Mouse (Mus musculus) CH12.LX (cell line): ENCODE measurements around the gene Epas1. TPM values are rescaled to one million over a fixed set of nuclear protein-coding genes. Genes with fewer than 3 reads are reported as not detected.

Experiments
- DNase-seq: peaks from one replicate; pipeline ENCODE4 v3.0.0-alpha.2; 2013; ENCODE audit errors: extremely low read depth
- H3K27ac ChIP-seq: 2 replicates; pipeline ENCODE4 v1.5.1; 2012; ENCODE audit warnings: low read depth, mild to moderate bottlenecking, control low read depth, moderate library complexity; ENCODE audit not compliant: insufficient read depth
- H3K27me3 ChIP-seq: replicated peaks from 2 replicates; pipeline ENCODE3; 2012; ENCODE audit warnings: inconsistent platforms
- H3K36me3 ChIP-seq, 2 experiments: replicated peaks in 1 of 2; 2 replicates each; pipeline versions ENCODE3 to v1.6.1; 2012; ENCODE audit warnings: inconsistent platforms in 1 of 2, low read length in 1 of 2, mild to moderate bottlenecking in 1 of 2, mixed read lengths in 1 of 2, moderate library complexity in 1 of 2; ENCODE audit not compliant: control insufficient read depth in 1 of 2, insufficient read depth in 1 of 2
- H3K4me1 ChIP-seq, 2 experiments: 2 replicates each; pipeline ENCODE4 v1.6.1; 2012; ENCODE audit warnings: inconsistent platforms in 1 of 2, moderate library complexity in 1 of 2; ENCODE audit not compliant: insufficient read depth in 2 of 2, control insufficient read depth in 1 of 2
- H3K4me2 ChIP-seq: 2 replicates; pipeline ENCODE4 v1.6.1; 2012; ENCODE audit warnings: low read depth, mild to moderate bottlenecking, control low read depth; ENCODE audit not compliant: poor library complexity, insufficient read depth, severe bottlenecking
- H3K4me3 ChIP-seq, 3 experiments: fragments of 150-350 bp in 1 of 3; sonication (generic) in 1 of 3; replicated peaks in 1 of 3; 2 replicates each; pipeline versions ENCODE3 to v1.5.1; 2011 to 2012; ENCODE audit warnings: low read depth in 2 of 3, low read length in 2 of 3, mild to moderate bottlenecking in 2 of 3, moderate library complexity in 2 of 3, control low read depth in 1 of 3, improper control_type of control experiment in 1 of 3, inconsistent platforms in 1 of 3, mixed read lengths in 1 of 3; ENCODE audit not compliant: poor library complexity in 1 of 3
- H3K79me2 ChIP-seq: replicated peaks from 2 replicates; pipeline ENCODE4 v1.6.1; 2012; ENCODE audit warnings: mild to moderate bottlenecking, moderate library complexity; ENCODE audit not compliant: control insufficient read depth, poor library complexity, insufficient read depth, severe bottlenecking; ENCODE audit errors: extremely low read depth
- H3K9ac ChIP-seq: 2 replicates; pipeline ENCODE4 v1.6.1; 2012; ENCODE audit warnings: low read depth, mild to moderate bottlenecking, control low read depth, moderate library complexity; ENCODE audit not compliant: insufficient read depth
- H3K9me3 ChIP-seq: replicated peaks from 2 replicates; pipeline ENCODE3; 2012; ENCODE audit warnings: low read length, inconsistent platforms, mixed read lengths
- CHD1 ChIP-seq: IDR thresholded peaks from 2 replicates; pipeline ENCODE4 v1.6.1; 2012; ENCODE audit warnings: low read depth, low read length, improper control_type of control experiment, inconsistent platforms
- CHD2 ChIP-seq: IDR thresholded peaks from 2 replicates; pipeline ENCODE4 v1.6.1; 2011; ENCODE audit warnings: low read length, improper control_type of control experiment
- CTCF ChIP-seq, 2 experiments: IDR thresholded peaks in 1 of 2; conservative IDR thresholded peaks in 1 of 2; 2 replicates each; pipeline ENCODE4 v1.5.1; 2011 to 2012; ENCODE audit warnings: low read depth in 2 of 2, low read length in 2 of 2, improper control_type of control experiment in 1 of 2, inconsistent platforms in 1 of 2, mild to moderate bottlenecking in 1 of 2, moderate library complexity in 1 of 2
- HCFC1 ChIP-seq: IDR thresholded peaks from 2 replicates; pipeline ENCODE4 v1.6.1; 2012; ENCODE audit warnings: low read depth, mild to moderate bottlenecking, inconsistent platforms, low read length, improper control_type of control experiment
- JUN ChIP-seq: IDR thresholded peaks from 2 replicates; pipeline ENCODE4 v1.6.1; 2011; ENCODE audit warnings: low read depth, mild to moderate bottlenecking, low read length, improper control_type of control experiment, moderate library complexity; ENCODE audit not compliant: insufficient read depth
- MAFK ChIP-seq: IDR thresholded peaks from 2 replicates; pipeline ENCODE4 v1.6.1; 2011; ENCODE audit warnings: low read length, improper control_type of control experiment; ENCODE audit not compliant: insufficient replicate concordance
- MAZ ChIP-seq: IDR thresholded peaks from 2 replicates; pipeline ENCODE4 v1.6.1; 2012; ENCODE audit warnings: low read depth, mild to moderate bottlenecking, inconsistent platforms, low read length, improper control_type of control experiment, moderate library complexity
- MYC ChIP-seq: IDR thresholded peaks from 2 replicates; pipeline ENCODE4 v1.6.1; 2011; ENCODE audit warnings: low read depth, mild to moderate bottlenecking, improper control_type of control experiment, low read length
- RAD21 ChIP-seq: IDR thresholded peaks from 2 replicates; pipeline ENCODE4 v1.6.1; 2011; ENCODE audit warnings: low read depth, mild to moderate bottlenecking, low read length, improper control_type of control experiment, moderate library complexity
- RCOR1 ChIP-seq: conservative IDR thresholded peaks from 2 replicates; pipeline ENCODE4 v1.6.1; 2012; ENCODE audit warnings: low read depth, mild to moderate bottlenecking, inconsistent platforms, low read length, improper control_type of control experiment
- SIN3A ChIP-seq: IDR thresholded peaks from 2 replicates; pipeline ENCODE4 v1.6.1; 2012; ENCODE audit warnings: low read length, improper control_type of control experiment, inconsistent platforms
- SMC3 ChIP-seq: IDR thresholded peaks from 2 replicates; pipeline ENCODE4 v1.6.1; 2011; ENCODE audit warnings: low read depth, low read length, improper control_type of control experiment
- TCF12 ChIP-seq: IDR thresholded peaks from 2 replicates; pipeline ENCODE4 v1.6.1; 2014; ENCODE audit warnings: low read depth, mild to moderate bottlenecking, inconsistent platforms, low read length, improper control_type of control experiment
- UBTF ChIP-seq: IDR thresholded peaks from 2 replicates; pipeline ENCODE4 v1.6.1; 2012; ENCODE audit warnings: low read depth, mild to moderate bottlenecking, inconsistent platforms, low read length, improper control_type of control experiment, moderate library complexity
- ZC3H11A ChIP-seq: IDR thresholded peaks from 2 replicates; pipeline ENCODE4 v1.6.1; 2012; ENCODE audit warnings: low read depth, mild to moderate bottlenecking, inconsistent platforms, low read length, improper control_type of control experiment
- ZMIZ1 ChIP-seq: IDR thresholded peaks from 2 replicates; pipeline ENCODE4 v1.6.1; 2012; ENCODE audit warnings: low read depth, mild to moderate bottlenecking, inconsistent platforms, low read length, improper control_type of control experiment
- dilution Hi-C: fragments of 300-500 bp; cut with MboI; formaldehyde crosslinking; loops from 2 replicates; pipeline ENCODE4 v1.14.3; 2020; ENCODE audit warnings: low sequenced_read_pairs; ENCODE audit not compliant: extremely low pct_unique_long_range_greater_than_20kb, extremely low pct_ligation_motif_present
- in situ Hi-C: fragments of 300-500 bp; cut with MboI; formaldehyde crosslinking; loops from 3 replicates; pipeline ENCODE4 v1.14.3; 2019; ENCODE audit warnings: low sequenced_read_pairs, low pct_ligation_motif_present, low pct_unique_long_range_greater_than_20kb, mixed read lengths
- polyA plus RNA-seq: library from polyadenylated mRNA; unstranded; fragments of >175 nt; gene quantifications from 2 replicates; pipeline ENCODE4 v1.2.1, GENCODE M21; 2012; ENCODE audit warnings: low read depth; ENCODE audit not compliant: insufficient read length
- total RNA-seq, 2 experiments: library from RNA; depleted of rRNA; stranded (reverse); fragments of 300-350 nt in 1 of 2; fragments of >200 nt in 1 of 2; gene quantifications; 2 replicates each; pipeline ENCODE4 v1.2.3; 2012 to 2014

The Epas1 gene
- total and polyA plus RNA-seq, 3 experiments = 0.08 to 0.14 (median 0.11) TPM

GRCm38 (mm10) chr17:86801876-86802275 lies 48.4 kb downstream of the Epas1 start:
- peaks cover under 1% of the 10 kb centered on the region for H3K27me3 ChIP-seq
- H3K4me1 ChIP-seq = peaks cover 3 to 5% of the 10 kb centered on the region in 2 experiments; a peak in 1 of 4 replicates
- TF ChIP-seq CHD2 (no peak), RCOR1 (no peak), MAZ (no peak), HCFC1 (no peak), UBTF (no peak), TCF12 (no peak), ZMIZ1 (no peak), CHD1 (no peak), ZC3H11A (no peak), JUN (no peak), RAD21 (no peak), SIN3A (no peak), MYC (no peak)
- no peak overlapping the region for H3K9ac ChIP-seq
- no peak overlapping the region for H3K27ac ChIP-seq
- H3K79me2 ChIP-seq = no peaks in the 10 kb centered on the region
- H3K4me2 ChIP-seq = no peak overlapping the region
- no peaks in the 10 kb centered on the region for H3K36me3 ChIP-seq
- H3K4me3 ChIP-seq = no peak overlapping the region
- in situ Hi-C loops = loop anchor here (25.0 kb wide), 1 partner anchor 290 kb away; the partner anchor contains the start of gene Gm10309
- dilution Hi-C loops = no loop called here
- H3K9me3 ChIP-seq = no peaks in the 10 kb centered on the region
- no peak for DNase-seq

DNA sequence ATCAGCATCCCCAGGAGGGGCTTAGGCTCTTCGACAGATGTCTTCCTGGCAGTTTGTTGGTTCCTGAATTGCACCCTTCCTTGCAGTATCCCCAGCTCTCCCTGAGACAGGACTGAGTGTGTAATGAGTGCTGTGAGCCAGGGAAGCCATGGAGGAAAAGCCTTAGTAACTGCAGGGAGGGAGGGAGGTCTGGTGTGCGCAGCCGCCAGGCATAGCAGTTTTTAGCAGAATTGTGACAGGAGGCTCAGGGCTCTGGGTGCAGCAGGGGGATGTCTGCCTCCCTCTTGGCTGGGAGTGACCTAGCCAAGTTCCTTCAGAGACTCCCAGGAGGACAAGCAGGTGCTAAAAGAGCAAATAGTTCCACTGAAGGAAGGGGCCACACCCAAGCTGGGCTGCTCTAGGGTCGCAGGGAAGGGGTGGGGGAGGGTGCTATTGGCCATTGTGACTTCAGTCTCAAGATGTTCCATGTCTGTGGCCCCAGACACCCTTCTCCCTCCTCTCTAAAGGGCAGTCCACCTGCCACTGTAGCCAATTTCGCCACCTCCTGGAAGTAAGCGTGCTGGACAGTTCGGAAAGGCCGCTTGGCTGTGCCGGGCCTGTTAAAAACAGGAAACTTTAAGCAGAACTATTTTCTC lies 49.0 kb downstream of the Epas1 start:
- dilution Hi-C loops (no loop called here), in situ Hi-C loops (loop anchor here (25.0 kb wide), 1 partner anchor 290 kb away; the partner anchor contains the start of gene Gm10309)
- no peak for DNase-seq
- Histone ChIP-seq H3K4me2 (no peak overlapping the region), H3K9ac (no peak overlapping the region), H3K9me3 (no peaks in the 10 kb centered on the region), H3K4me1 (peaks cover 3 to 5% of the 10 kb centered on the region in 2 experiments; a peak in 1 of 4 replicates), H3K27me3 (peaks cover 2% of the 10 kb centered on the region), H3K79me2 (no peaks in the 10 kb centered on the region), H3K4me3 (no peak overlapping the region)
- TF ChIP-seq CTCF (conservative IDR thresholded peaks at IDR 0.05 in 1 of 2, IDR thresholded peaks at IDR 0.05 in 1 of 2; ENCODE audit: low read depth in 2 of 2, low read length in 2 of 2) (peak in 1 of 2 experiments; percentile 21; a peak in 1 of 4 replicates), SIN3A (no peak), RAD21 (peak; percentile 20), SMC3 (peak; percentile 26; the same call in 1 of the 2 replicates), MAFK (no peak), HCFC1 (no peak)
- TF ChIP-seq, all 38 proteins: peak for 3
- no peak overlapping the region for H3K27ac ChIP-seq
- no peaks in the 10 kb centered on the region for H3K36me3 ChIP-seq
